Mouse (Mus musculus) liver, embryonic 11.5 days (tissue): ENCODE results near the gene Gsx2. TPM values are rescaled to one million over a fixed set of nuclear protein-coding genes. Genes with fewer than 3 reads are reported as not detected.

Source experiments
- ATAC-seq: fragments of 200-750 bp; cut with Nextera tagmentation; replicated peaks from 2 replicates; pipeline ENCODE4 v1.8.0; 2017; ENCODE audit warnings: moderate number of reproducible peaks, mild to moderate bottlenecking, moderate TSS enrichment, moderate library complexity; ENCODE audit not compliant: low FRiP score
- DNase-seq: peaks from one replicate; pipeline ENCODE4 v3.0.0-alpha.2; 2017; ENCODE audit warnings: low spot score
- H3K27ac ChIP-seq: fragments of 300-500 bp; sonication (generic); 2 replicates; pipeline ENCODE4 v1.5.1; 2014; ENCODE audit warnings: mild to moderate bottlenecking, low read depth, low read length, control low read depth
- H3K27me3 ChIP-seq: fragments of 300-500 bp; sonication (generic); replicated peaks from 2 replicates; pipeline ENCODE4 v1.6.1; 2014; ENCODE audit warnings: low read length, mixed read lengths; ENCODE audit not compliant: control insufficient read depth, insufficient read depth
- H3K36me3 ChIP-seq: fragments of 300-500 bp; sonication (generic); 2 replicates; pipeline ENCODE4 v1.6.1; 2014; ENCODE audit warnings: mild to moderate bottlenecking, low read length, moderate library complexity, mixed read lengths; ENCODE audit not compliant: control insufficient read depth, insufficient read depth
- H3K4me1 ChIP-seq: fragments of 300-500 bp; sonication (generic); replicated peaks from 2 replicates; pipeline ENCODE4 v1.6.1; 2014; ENCODE audit warnings: low read length, mixed read lengths; ENCODE audit not compliant: control insufficient read depth, insufficient read depth
- H3K4me2 ChIP-seq: fragments of 300-500 bp; sonication (generic); 2 replicates; pipeline ENCODE4 v1.6.1; 2014; ENCODE audit warnings: mild to moderate bottlenecking, control low read depth, moderate library complexity
- H3K4me3 ChIP-seq: fragments of 300-500 bp; sonication (generic); 2 replicates; pipeline ENCODE4 v1.5.1; 2014; ENCODE audit warnings: low read depth, low read length, control low read depth
- H3K9ac ChIP-seq: fragments of 300-500 bp; sonication (generic); 2 replicates; pipeline ENCODE4 v1.6.1; 2014; ENCODE audit warnings: low read depth, low read length, control low read depth
- H3K9me3 ChIP-seq: fragments of 300-500 bp; sonication (generic); 2 replicates; pipeline ENCODE4 v1.6.1; 2016; ENCODE audit warnings: low read length, inconsistent platforms, mixed read lengths; ENCODE audit not compliant: control insufficient read depth
- WGBS: fragments of 180-500 bp; shearing (Covaris S2); extraction: QIAGEN DNeasy Blood & Tissue Kit; methylation state at CpG from one replicate; pipeline ENCODE4 v1.1.7; 2014; 5-methylcytosine and 5-hydroxymethylcytosine counted together
- polyA plus RNA-seq: library from polyadenylated mRNA; unstranded; fragments of >200 nt; fragmentation: Nextera tagmentation; extraction: Ambion mirVana; gene quantifications from 2 replicates; pipeline ENCODE4 v1.2.1, GENCODE M21; 2014

Gsx2 gene
- polyA plus RNA-seq, 1 experiment from 2014 or later, result not detected

DNA sequence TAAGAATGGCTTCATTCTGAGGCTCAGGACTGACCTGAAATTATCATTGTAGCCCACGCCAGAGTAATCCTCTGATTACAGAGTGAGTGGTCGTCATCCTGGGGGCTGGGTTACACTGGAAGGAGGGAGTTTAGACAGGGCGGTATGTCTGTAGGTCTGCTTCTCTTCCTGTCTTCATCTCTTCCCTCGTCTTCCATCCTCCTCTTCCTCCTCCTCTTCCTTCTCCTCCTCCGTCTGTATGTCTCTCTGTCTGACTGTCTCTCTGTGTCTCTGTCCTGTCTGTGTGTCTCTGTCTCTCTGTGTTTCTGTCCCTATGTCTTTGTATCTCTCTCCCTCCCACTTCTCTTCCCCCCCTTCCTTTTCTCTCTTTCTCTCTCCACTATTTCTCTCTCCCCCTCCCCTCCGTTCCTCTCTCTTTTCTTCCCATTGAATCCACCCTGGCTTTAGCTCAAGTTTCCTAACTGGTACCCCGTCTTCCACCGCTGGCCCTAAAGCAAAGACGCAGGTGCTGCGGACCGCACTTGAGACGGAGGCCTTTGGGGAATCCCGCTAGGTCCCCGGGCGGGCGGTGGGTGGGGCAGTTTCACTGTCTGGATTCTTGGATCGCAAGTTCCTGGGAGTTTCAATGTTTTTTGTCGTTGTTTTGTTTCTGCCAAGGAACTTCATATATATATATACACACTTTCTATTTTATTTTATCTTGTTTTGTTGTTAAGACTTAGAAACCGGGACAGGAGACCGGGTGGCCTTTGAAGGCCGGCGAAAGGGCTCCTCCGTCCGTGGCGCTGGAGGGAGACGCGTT, 8.4 kb downstream of the Gsx2 start:
- WGBS, result 2% methylated on average over 27 of the region's 27 CpGs
- Histone ChIP-seq H3K4me3 (no peak overlapping the region), H3K9ac (no peak overlapping the region), H3K4me1 (no peaks in the 10 kb centered on the region), H3K4me2 (no peak overlapping the region), H3K36me3 (no peaks in the 10 kb centered on the region), H3K9me3 (no peaks in the 10 kb centered on the region), H3K27me3 (peaks cover 88% of the 10 kb centered on the region), H3K27ac (no peak overlapping the region)
- ATAC-seq (no peak), DNase-seq (no peak)

DNA sequence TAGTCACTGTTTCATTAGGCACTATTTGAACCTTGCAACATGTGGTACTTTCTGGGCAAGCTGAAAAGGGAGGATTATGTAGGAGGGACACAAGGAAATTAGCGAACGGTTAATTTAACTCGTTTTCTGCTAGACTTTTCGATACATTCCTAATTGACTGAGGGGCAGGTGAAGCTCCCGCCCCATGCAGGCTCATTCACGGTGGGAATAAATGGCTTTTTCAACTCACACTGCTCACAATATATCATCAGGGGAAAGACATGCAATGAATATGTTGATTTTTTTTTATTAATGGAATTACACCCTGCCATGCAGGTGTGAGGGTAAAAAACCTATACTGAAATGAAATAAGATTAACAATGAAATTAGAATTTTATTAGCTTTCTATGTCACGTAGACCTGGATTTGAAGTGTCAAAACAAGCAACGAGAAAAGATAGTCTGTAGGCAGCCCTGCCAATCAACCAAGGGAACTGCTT, 9.0 kb downstream of the Gsx2 start:
- H3K9ac ChIP-seq, result no peak overlapping the region
- WGBS, result 7% methylated on average over 8 of the region's 8 CpGs
- H3K27ac ChIP-seq, result no peak overlapping the region
- H3K4me3 ChIP-seq, result no peak overlapping the region
- H3K36me3 ChIP-seq, result no peaks in the 10 kb centered on the region
- H3K4me2 ChIP-seq, result no peak overlapping the region
- peaks cover 83% of the 10 kb centered on the region for H3K27me3 ChIP-seq
- no peaks in the 10 kb centered on the region for H3K9me3 ChIP-seq
- DNase-seq (no peak), ATAC-seq (no peak)
- H3K4me1 ChIP-seq, result no peaks in the 10 kb centered on the region

DNA sequence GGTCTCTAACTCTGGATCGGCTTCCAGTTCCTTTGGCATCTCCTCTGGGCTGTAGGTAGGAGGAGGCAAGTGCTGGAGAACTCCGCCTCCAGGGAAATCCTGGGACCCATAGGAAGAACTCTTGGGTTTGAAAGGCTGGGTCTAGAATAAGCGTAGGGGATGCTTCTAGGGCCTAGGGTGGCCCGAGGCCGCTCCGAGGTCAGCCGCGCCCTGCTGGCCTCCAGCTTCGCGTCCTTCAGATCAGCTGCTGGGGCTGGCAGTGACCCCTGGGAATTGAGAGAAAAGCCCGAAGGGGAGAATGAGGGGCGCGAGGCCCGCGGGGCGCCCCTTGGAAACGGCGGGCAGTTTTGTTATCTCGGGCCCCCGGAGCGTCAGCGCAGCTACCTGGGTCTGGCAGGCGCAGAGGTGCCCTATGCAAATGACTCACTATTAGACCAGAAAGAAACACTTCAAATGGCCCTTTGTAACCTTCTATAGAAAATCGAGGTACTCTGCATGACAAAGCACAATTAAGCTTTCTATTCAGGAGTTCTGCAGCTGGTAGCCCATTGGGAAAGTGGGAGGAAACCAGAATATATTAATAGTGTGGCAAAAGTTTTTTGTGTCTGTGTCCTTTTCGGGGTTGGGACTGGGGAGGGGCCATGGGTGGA, 9.6 kb downstream of the Gsx2 start:
- no peak for DNase-seq
- H3K9ac ChIP-seq, result no peak overlapping the region
- H3K4me1 ChIP-seq, result no peaks in the 10 kb centered on the region
- no peak for ATAC-seq
- H3K4me3 ChIP-seq, result no peak overlapping the region
- H3K36me3 ChIP-seq, result no peaks in the 10 kb centered on the region
- no peaks in the 10 kb centered on the region for H3K9me3 ChIP-seq
- peaks cover 82% of the 10 kb centered on the region for H3K27me3 ChIP-seq
- 3% methylated on average over 25 of the region's 25 CpGs for WGBS
- H3K4me2 ChIP-seq, result no peak overlapping the region
- H3K27ac ChIP-seq, result no peak overlapping the region

DNA sequence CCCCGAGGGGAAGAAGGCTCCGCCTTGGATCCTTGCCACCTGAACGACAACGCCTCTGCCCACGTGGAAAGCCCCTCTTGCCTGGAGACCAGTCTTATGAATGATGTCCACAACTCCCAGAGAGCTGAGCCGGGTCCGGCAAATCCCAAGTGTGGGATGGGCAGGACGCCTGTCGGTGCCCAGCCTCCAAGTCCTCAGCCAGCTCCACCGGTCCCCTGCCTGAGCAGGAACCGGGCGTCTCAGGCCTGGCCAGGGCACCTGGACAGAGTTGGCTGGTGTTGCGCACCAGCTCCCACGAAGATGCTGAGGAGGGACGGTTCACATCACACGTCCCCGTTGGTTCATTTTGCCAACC, 10.1 kb downstream of the Gsx2 start:
- H3K4me1 ChIP-seq, result no peaks in the 10 kb centered on the region
- DNase-seq (no peak), ATAC-seq (no peak)
- no peaks in the 10 kb centered on the region for H3K9me3 ChIP-seq
- H3K9ac ChIP-seq, result no peak overlapping the region
- WGBS, result 4% methylated on average over 17 of the region's 17 CpGs
- H3K36me3 ChIP-seq, result no peaks in the 10 kb centered on the region
- no peak overlapping the region for H3K4me3 ChIP-seq
- H3K4me2 ChIP-seq, result no peak overlapping the region
- H3K27ac ChIP-seq, result no peak overlapping the region
- peaks cover 77% of the 10 kb centered on the region for H3K27me3 ChIP-seq

DNA sequence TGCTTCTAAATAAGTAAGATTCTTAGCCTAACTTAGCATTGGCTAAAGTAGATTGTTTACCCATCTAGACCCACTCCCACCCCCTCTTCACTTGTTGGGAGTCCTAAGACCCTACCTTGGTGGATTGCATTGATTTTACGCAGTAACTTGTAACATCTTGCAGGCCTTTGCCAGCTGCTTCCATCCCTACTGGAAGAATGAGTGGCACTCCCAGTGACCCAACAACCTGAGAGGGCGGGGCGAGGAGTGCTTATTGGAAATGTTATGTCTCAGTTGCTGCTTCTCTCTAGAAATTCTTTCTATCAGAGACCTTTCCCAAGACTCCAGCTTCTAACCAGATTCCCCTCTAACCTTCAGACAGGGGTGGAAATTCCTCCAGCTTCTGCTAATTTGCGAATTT, 10.5 kb downstream of the Gsx2 start:
- no peak for ATAC-seq
- H3K9ac ChIP-seq, result no peak overlapping the region
- H3K4me1 ChIP-seq, result no peaks in the 10 kb centered on the region
- no peaks in the 10 kb centered on the region for H3K36me3 ChIP-seq
- 14% methylated on average over 4 of the region's 4 CpGs for WGBS
- H3K27me3 ChIP-seq, result peaks cover 73% of the 10 kb centered on the region
- no peaks in the 10 kb centered on the region for H3K9me3 ChIP-seq
- H3K27ac ChIP-seq, result no peak overlapping the region
- DNase-seq, result no peak
- no peak overlapping the region for H3K4me3 ChIP-seq
- H3K4me2 ChIP-seq, result no peak overlapping the region

DNA sequence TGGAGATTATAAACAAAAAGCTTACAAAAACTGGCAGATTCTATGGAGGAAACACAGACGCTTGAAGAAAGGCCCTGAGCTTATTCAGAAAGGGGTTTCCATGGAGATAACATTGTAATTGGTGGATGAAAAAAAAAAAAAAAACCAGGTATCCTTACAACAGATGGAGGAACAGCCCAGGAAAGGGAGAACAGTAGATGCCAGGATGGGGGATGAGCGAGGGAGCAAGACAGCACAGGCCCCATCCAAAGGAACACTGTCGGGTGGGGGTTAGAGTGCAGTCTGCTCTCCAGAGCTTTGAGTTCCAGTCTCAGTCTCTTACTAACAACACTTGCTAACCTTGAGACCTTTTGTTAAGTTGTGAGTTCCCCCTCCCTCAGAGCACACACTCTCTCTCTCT, 31.1 kb downstream of the Gsx2 start:
- Histone ChIP-seq H3K9ac (no peak overlapping the region), H3K4me2 (no peak overlapping the region), H3K4me1 (no peaks in the 10 kb centered on the region), H3K36me3 (no peaks in the 10 kb centered on the region), H3K27me3 (no peaks in the 10 kb centered on the region), H3K27ac (no peak overlapping the region), H3K9me3 (no peaks in the 10 kb centered on the region), H3K4me3 (no peak overlapping the region)
- ATAC-seq, result no peak
- WGBS, result 61% methylated on average over 3 of the region's 3 CpGs
- no peak for DNase-seq

DNA sequence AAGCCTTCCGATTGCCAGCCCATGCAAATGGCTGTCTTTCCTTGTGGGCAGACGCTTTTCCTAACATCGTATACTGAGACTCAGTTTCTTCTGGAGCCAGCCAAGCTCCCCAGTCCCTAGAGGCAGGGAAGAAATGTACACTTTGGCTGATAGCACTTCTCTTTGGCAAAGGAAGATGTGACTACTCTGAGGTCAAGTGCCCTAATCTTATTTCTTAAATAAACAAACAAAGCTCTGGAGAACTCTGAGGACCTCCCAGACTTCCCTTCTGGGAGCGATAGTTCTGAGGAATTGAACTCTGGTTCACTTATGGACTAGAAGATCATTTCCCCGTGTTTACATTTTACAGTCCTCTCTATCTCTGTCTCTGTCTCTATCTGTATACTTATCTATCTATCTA, 34.0 kb downstream of the Gsx2 start:
- WGBS, result 45% methylated on average over 5 of the region's 5 CpGs
- Histone ChIP-seq H3K36me3 (no peaks in the 10 kb centered on the region), H3K4me3 (no peak overlapping the region), H3K9me3 (no peaks in the 10 kb centered on the region), H3K9ac (no peak overlapping the region), H3K4me2 (no peak overlapping the region), H3K4me1 (no peaks in the 10 kb centered on the region), H3K27me3 (no peaks in the 10 kb centered on the region), H3K27ac (no peak overlapping the region)
- ATAC-seq, result no peak
- DNase-seq, result no peak

DNA sequence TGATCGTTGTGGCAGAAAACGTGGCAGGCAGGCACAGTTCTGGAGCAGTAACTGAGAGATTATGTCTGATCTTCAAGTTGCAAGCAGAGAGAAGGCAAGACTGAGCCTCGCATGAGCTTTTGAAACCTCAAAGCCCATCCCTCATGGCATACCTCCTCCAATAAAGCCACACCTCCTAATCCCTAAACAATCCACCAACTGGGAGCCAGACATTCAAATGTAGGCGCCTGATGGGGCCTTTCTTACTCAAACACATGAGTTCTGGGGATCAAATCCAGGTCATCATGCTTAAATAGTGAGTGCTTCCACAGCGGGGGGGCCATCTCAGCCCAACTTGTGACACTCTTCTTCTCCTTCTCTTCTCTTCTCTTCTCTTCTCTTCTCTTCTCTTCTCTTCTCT, 36.4 kb downstream of the Gsx2 start:
- H3K4me2 ChIP-seq, result no peak overlapping the region
- H3K9me3 ChIP-seq, result no peaks in the 10 kb centered on the region
- WGBS, result 61% methylated on average over 5 of the region's 5 CpGs
- DNase-seq (no peak), ATAC-seq (no peak)
- no peaks in the 10 kb centered on the region for H3K4me1 ChIP-seq
- H3K36me3 ChIP-seq, result no peaks in the 10 kb centered on the region
- no peak overlapping the region for H3K27ac ChIP-seq
- no peak overlapping the region for H3K9ac ChIP-seq
- no peak overlapping the region for H3K4me3 ChIP-seq
- H3K27me3 ChIP-seq, result no peaks in the 10 kb centered on the region

DNA sequence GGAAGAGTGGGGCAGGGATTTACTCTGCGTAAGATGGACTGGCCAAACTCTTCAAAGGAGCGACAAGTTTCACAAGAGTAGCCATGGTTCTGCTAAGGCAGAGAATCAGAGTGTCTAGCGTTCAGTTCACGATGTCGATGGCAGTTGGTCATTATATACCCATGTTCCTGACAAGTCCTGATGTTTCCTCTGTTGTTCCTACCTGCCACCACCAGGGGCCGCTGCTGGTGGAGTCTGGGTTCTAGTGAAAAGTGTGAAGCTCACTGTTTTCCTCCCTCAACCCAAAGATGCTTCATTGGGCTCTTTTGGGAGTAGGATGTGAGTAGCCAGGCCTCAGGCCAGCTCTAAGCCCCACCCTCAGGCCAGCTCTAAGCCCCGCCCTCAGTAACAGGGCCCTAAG, 43.4 kb downstream of the Gsx2 start:
- DNase-seq, result peak; percentile 34
- WGBS, result 59% methylated on average over 7 of the region's 7 CpGs
- H3K4me2 ChIP-seq, result no peak overlapping the region
- no peaks in the 10 kb centered on the region for H3K27me3 ChIP-seq
- no peaks in the 10 kb centered on the region for H3K9me3 ChIP-seq
- H3K4me3 ChIP-seq, result no peak overlapping the region
- ATAC-seq, result no peak
- H3K27ac ChIP-seq, result no peak overlapping the region
- no peaks in the 10 kb centered on the region for H3K4me1 ChIP-seq
- no peaks in the 10 kb centered on the region for H3K36me3 ChIP-seq
- no peak overlapping the region for H3K9ac ChIP-seq
